Mouse (Mus musculus): ENCODE measurements at regions not wholly inside any gene's neighbourhood (a gene's known extent, or its start where the extent isn't known, plus 50 kb on each side); places are given as distances from the start of the nearest gene placed in this dataset.

- TF ChIP-seq CTCF (IDR thresholded peaks at IDR 0.05; ENCODE audit: borderline replicate concordance, control insufficient read depth, extremely low read depth, insufficient read depth, low read length, poor library complexity): no peak
- TF ChIP-seq POLR2A (IDR thresholded peaks at IDR 0.05; ENCODE audit: control insufficient read depth, extremely low read depth, insufficient read depth, low read length, poor library complexity): no peak
Measured at GRCm38 (mm10) chr10:83888587-83888986, 165.9 kb downstream of the 1500009L16Rik start.

Measured in thymus, adult 2 months (tissue).